Mouse (Mus musculus): ENCODE results near the gene Sycn.

Gene Sycn

DNA sequence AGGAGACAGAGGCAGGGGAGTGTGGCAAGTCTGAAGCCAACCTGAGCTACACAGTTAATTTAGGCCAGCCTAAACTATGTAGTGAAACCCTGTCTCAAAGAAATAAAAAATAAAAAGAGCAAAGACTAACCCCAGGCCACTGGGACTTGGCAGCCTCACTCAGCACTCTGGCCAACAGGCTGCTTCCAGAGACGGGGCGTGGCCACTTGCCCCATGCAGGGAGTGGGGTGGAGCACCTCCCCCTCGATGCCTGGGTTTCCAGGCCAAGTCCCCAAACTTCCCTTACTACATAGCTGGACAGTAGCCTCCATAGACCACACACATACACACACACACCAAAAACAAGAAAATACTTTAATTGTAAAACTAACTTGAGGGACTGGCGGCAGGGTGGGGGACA, 17.8 kb downstream of the Sycn start:
- no peak for DNase-seq (ENCODE audit: low spot score)

GRCm38 (mm10) chr7:28560856-28561255, 20.2 kb downstream of the Sycn start:
- no peak for DNase-seq (ENCODE audit: low spot score)

DNA sequence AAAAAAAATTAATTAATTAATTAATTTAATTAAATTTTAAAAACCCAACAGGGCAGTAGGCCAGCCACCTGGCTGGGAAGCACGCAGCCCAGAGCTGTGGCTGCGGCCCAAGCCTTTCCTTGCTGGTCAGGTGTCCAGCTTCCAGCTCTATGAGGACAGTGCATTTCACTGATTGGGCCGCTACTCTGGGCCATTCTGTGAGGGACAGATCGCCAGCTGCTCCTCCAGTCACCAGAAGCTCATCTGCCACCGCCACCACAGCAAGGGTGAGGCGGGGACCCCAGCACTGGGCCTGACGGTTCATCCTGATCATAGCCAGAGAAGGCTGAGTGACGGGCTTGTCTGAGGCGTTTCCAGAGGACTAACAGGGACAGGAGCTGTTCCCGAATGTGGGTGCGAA, 21.3 kb downstream of the Sycn start:
- no peak for DNase-seq (ENCODE audit: low spot score)

DNA sequence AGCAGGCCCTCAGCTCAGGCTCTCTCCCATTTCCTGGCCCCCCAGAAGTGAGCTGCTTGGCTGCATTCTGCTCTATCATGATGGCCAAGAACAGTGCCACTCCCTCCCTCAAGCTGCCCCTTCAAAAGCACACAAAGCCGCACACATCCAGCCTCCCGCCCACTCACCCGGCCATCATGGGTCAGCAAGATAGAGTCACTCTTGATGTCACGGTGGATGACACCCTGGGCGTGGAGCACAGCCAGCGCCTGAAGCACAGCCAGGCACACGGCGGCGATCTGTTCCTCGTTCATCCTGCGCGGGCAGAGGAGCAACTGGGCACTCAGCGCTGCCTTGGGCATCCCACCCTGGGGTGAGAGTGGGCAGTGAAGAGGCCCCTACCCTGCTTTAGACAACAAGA, 21.7 kb downstream of the Sycn start:
- no peak for DNase-seq (ENCODE audit: low spot score)

DNA sequence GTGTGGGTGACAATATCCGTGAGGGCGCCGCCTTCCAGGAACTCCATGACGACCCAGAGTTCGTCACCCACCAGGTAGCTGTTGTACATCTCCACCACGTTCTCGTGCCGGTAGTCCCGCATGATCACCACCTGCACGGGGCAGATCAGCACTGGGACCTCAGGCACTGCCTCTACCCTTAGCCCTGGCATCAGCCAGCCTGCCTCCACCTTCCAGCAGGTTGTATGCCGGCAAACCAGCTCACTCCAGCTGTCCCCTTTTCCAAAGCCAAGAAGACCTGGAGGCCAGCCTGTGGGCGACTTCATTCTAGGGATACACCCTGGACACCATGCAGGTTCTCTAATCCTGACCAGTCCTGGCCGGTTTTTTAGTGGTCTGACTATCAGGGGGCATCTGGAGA, 22.3 kb downstream of the Sycn start:
- DNase-seq (ENCODE audit: low spot score), result no peak

- DNase-seq (ENCODE audit: low spot score), result no peak
Observed at GRCm38 (mm10) chr7:28565407-28565806, 24.7 kb downstream of the Sycn start.

GRCm38 (mm10) chr7:28567539-28567938, 26.9 kb downstream of the Sycn start:
- no peak for DNase-seq (ENCODE audit: low spot score)

DNA sequence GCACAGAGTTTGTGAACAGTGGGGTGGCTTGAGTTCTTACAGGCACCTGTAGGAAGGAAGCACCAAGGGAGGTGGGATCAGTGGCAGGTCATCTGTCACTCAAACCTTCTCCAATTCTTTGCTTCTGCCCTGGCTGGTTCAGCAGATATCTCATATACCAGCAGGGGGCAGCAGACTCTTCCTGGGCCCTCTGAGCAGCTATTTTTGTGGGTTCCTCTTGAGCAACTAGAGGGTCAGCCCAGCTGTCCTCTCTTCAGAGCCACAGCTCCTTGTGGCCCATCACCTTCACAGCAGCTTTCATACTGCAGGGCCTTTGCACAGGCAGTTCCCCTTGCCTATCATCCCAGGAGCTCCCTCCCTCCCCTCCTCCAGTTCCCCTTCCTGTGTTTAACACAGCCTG, 27.6 kb downstream of the Sycn start:
- peak; percentile 83 for DNase-seq (ENCODE audit: low spot score)

GRCm38 (mm10) chr7:28570291-28570981, 29.8 kb downstream of the Sycn start:
- no peak for DNase-seq (ENCODE audit: low spot score)

DNA sequence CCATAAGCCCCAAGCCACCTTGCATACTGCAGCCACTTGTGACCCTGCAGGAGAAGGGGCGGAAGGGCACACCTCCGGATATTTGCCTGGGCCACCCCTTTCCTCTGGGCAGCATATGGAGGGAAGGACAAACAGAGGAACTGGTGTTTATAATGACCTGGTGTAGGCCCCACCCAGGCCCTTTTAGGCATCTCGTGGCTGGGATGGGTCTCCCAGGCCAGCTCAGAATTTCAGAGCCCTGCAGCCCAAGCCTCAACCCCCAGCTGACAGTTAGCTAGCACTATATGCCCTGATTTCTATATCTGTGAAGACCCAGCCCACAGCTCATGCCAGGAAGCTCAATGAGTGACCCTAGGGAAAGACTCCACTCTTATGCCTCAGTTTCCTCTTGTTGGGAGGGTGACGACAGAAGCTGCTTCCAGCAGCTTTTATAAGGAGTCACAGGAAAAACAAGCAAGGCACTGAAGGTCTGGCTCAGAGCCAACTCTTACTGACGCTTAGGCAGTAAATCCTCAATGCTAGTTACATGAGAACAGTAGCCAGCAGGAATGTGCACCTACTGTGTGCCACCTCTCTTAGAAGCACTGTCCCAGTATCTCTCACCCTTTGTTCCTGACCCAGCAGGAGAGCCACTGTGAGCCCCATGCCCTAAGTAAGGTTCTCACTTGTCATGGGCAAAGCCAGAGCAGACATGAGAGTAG, 30.4 kb downstream of the Sycn start:
- no peak for DNase-seq (ENCODE audit: low spot score)

DNA sequence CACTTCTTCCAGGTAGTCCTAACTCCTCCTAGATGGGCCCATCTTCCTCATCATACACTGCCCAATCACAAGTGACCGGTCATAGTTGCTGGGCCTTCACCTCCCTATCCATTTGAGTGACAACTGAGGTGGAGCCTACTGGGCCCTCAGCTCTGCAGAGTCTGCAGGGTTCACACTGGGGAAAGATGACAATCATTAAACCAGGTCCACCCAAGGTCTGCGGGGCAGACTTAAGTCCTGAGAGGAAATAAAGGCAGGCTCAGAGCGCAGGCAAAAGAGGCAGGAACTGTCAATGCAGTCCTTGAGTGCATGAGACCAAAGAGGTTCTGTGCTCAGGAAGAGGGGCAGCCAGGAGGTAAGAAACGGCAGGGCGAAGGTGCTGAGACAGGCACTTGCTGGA, 32.0 kb downstream of the Sycn start:
- DNase-seq (ENCODE audit: low spot score), result no peak

- DNase-seq (ENCODE audit: low spot score), result no peak
Observed at GRCm38 (mm10) chr7:28573236-28573635, 32.6 kb downstream of the Sycn start.

GRCm38 (mm10) chr7:28575597-28575996, 34.9 kb downstream of the Sycn start:
- peak; percentile 73 for DNase-seq (ENCODE audit: low spot score)

DNA sequence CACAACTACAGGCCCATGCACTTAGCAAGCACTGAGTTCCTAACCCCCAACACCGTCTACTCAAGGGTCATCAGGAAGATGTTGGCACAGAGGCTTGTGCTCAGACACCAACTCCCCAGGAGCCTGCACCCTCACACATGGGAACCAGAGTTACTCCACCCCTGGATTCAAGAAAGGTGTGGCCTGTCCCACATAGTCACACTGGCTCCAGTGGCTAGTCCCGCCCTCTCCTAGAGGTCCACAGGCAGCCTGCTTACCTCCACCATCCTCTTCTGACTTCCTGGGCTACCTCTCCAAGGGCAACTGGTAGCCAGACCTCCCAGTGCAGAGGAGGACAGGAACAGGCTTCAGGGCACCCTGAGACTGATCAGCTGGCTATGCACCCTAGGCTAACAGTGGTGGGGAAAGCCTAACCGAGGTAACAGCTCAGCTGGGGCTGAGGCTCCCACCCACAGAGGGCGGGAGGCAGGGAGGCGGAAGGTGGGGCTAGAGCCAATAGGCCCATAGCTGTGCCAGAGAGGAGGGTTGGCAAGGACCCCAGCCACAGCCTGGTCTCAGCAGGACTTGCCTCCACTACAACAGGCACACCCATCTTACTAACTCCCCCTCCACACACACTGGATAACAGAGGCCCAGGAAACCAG, 35.7 kb downstream of the Sycn start:
- DNase-seq (ENCODE audit: low spot score), result peak; percentile 57

GRCm38 (mm10) chr7:28577826-28578542, 37.3 kb downstream of the Sycn start:
- DNase-seq (ENCODE audit: low spot score), result no peak

- DNase-seq (ENCODE audit: low spot score), result no peak
Observed at GRCm38 (mm10) chr7:28578543-28579053, 37.9 kb downstream of the Sycn start.

- DNase-seq (ENCODE audit: low spot score), result no peak
Observed at GRCm38 (mm10) chr7:28579826-28580225, 39.1 kb downstream of the Sycn start.

- no peak for DNase-seq (ENCODE audit: low spot score)
Observed at GRCm38 (mm10) chr7:28581721-28582120, 41.0 kb downstream of the Sycn start.

DNA sequence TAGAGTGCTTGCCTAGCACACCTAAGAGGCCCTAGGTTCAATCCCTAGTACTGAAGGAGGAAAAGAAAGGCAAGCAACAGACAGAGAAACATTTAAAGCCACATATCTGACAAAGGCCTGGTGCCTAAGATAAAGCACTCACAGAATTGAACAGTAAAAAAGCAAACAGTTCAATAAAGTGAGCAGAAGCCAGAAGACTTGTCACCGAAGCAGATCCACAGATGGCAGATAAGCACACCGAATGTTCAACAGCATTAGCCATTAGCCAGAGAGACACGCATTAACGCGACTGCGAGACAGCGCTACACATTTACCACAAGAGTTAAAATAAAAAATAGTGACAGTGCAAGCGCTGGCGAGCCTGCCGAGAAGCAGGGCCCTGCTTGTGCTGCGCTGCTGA, 42.2 kb downstream of the Sycn start:
- DNase-seq (ENCODE audit: low spot score), result no peak

GRCm38 (mm10) chr7:28583570-28584344, 43.1 kb downstream of the Sycn start:
- DNase-seq (ENCODE audit: low spot score), result no peak

DNA sequence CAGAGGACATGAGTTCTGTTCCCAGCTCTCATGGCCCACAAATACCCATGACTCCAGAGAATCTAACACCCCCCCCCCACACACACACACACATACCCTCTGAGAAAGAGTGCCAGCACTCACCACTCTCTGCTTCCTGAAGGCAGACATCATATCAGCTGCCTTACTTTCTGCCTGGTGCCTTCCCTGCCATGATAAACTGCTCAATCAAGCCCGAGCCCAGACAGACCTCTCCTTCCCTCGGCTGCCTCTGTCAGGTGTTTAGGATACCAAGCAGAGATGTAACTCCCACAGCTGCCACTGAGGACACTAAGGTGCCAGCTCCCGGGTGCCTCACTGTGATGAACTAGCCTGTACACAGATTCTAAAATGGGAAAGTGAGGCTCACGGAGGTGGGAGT, 43.8 kb downstream of the Sycn start:
- no peak for DNase-seq (ENCODE audit: low spot score)

DNA sequence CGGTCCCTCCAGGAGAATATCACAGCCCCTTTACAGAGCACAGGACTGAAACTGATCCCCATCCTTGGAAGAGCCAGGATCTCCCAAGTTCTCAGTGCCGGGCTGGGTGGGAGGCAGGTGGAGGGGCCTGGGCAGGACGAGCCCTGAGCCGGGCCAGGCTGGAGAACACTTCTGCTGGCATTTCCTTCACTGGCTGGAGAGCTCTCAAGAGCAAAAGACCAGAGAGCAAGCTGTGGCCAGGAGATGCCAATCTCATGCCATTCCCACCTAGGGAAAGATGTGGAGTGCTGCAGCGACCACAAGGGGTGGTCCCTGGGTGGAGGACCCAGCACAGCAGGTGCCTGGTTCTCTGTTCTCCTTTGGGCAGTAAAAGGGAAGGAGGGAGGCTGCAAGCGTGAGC, 44.3 kb downstream of the Sycn start:
- no peak for DNase-seq (ENCODE audit: low spot score)

All from layer of hippocampus, adult 11-12 months (tissue).